Mouse (Mus musculus): ENCODE data around the gene Rln3. TPM values are rescaled to one million over a fixed set of nuclear protein-coding genes. Genes with fewer than 3 reads are reported as not detected.

The Rln3 gene
- total RNA-seq, 4 experiments from 2014 or later, result not detected

DNA sequence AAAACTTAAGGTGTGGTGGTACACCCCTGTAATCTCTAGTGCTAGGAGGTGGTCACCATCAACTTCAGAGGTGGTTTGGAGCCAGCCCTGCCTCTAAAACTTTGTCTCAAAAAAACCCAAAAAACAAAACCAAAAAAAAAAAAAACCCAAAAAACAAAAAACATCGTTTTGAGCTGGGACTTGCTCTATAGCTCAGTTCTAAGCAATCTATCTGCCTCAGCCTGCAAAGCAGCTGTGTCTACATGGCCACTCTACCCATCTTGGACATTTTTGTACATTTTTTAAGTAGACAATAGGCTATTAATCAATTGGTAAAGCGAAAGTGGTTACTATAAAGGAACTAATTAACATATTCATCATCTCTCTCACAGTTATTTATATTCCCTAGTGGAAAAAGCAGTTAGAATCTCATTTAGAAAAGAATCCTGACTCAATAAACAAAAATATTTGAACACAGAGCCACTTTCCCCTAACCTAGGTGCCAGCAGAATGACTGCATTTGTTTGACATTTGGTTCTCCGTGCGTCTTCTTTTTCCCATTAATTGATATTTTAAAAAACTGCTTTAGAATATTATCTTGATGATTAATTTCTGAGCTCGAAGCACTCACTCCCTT lies 20.8 kb upstream of the Rln3 start:
- DNase-seq (ENCODE audit: low spot score in 2 of 2), result no peak

- DNase-seq (ENCODE audit: low spot score in 2 of 2), result no peak
Measured at GRCm38 (mm10) chr8:84065037-84065436, 20.2 kb upstream of the Rln3 start, which contains the start of gene Gm10643. Gm10643 (minus strand) TSS chr8:84065137.

- no peak for DNase-seq (ENCODE audit: low spot score in 2 of 2)
Measured at GRCm38 (mm10) chr8:84063861-84064610, 19.2 kb upstream of the Rln3 start.

DNA sequence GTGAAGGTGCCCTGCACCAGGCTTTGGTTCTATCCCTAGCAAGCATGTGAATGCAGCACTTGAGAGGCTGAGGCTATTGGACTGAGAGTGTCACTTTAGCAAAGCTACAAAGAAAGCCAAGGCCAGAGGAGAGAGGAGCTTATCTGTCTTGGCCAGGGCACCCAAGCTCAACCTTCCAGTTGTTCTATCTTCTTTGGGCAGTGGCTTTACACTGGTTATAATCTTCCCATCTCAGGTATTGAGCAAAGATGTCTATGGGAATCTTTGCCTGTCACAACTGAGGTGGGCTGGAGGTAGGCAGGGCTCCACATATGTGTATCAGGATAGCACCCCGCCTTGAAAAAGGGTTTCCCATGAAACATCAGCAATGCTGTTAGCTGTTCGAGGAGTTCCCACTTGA lies 15.4 kb upstream of the Rln3 start:
- no peak for DNase-seq (ENCODE audit: low spot score in 2 of 2)

- DNase-seq (ENCODE audit: low spot score in 2 of 2), result no peak
Measured at GRCm38 (mm10) chr8:84059226-84059625, 14.4 kb upstream of the Rln3 start.

DNA sequence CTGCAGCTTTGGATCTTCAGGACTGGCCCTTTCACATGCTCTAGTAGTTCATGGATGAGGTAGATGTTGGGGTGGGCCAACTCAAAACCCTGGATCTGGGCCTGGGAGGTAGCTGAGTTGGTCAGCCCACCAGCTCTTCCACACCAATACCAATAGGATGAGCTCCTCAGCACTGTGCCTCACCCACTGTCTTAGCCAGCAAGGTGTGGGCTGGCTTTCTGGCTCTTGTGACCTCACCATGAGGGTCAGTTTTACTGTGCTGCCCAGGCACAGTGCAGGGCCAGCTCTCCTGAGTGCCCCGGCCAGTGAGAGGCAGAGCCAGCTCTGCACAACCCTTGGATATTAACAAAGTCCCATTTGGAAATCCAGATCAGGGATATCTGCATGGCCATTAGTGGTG lies 13.0 kb upstream of the Rln3 start:
- DNase-seq (ENCODE audit: low spot score in 2 of 2), result no peak

GRCm38 (mm10) chr8:84053229-84053628 lies 8.4 kb upstream of the Rln3 start:
- no peak for DNase-seq (ENCODE audit: low spot score in 2 of 2)

- DNase-seq (ENCODE audit: low spot score in 2 of 2), result no peak
Measured at GRCm38 (mm10) chr8:84052746-84053145, 7.9 kb upstream of the Rln3 start.

GRCm38 (mm10) chr8:84048171-84048570 lies 3.4 kb upstream of the Rln3 start:
- no peak for DNase-seq (ENCODE audit: low spot score in 2 of 2)

GRCm38 (mm10) chr8:84046505-84046904 lies 1.7 kb upstream of the Rln3 start:
- DNase-seq (ENCODE audit: low spot score in 2 of 2), result no peak

DNA sequence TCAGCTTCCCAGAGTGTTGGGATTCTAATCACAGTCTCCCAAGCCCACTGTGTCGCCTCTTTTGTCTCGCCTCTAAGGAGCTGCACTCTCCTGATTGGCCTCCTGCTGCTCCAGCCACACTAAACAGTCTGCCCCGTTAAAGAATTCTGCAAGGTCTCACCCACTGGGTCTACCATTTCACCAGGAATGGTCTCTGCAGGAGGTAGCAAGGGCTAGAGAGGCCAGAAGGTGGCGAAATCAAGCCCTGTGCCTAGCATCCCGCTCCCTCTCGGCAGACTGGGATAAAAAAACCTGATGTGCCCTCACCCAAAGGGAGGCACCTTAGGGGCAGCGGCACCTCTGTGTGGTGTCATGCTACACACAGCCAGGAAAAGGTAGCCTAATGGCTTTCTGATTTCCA lies 697 bp downstream of the Rln3 start:
- DNase-seq (ENCODE audit: low spot score in 2 of 2), result no peak

- no peak for DNase-seq (ENCODE audit: low spot score in 2 of 2)
Measured at GRCm38 (mm10) chr8:84042948-84043342, 1.9 kb downstream of the Rln3 start.

- DNase-seq (ENCODE audit: low spot score in 2 of 2), result no peak
Measured at GRCm38 (mm10) chr8:84042066-84042947, 2.5 kb downstream of the Rln3 start, which contains the start of gene Il27ra. Il27ra (minus strand) TSS chr8:84042589.

- DNase-seq (ENCODE audit: low spot score in 2 of 2), result peak in 1 of 2 experiments; percentile 53
Measured at GRCm38 (mm10) chr8:84039050-84039449, 5.8 kb downstream of the Rln3 start.

DNA sequence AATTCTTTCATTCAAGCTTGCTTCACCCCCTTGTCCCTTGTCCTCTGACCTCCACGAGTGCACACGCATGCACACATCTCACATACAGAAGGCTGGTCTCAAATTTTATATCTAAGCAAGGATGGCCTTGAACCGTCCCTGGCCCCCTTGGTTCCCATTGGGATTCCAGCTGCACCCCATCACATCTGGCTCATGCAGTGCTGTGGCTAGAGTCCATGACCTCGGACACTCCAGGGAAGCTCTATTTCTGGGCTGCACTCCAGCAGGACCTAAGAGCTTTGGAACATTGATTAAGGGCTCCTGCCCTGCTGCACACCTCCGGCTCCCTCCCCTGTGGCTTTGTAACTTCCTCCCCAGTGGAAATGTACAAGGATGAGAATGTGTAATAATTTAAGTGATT lies 6.8 kb downstream of the Rln3 start:
- DNase-seq (ENCODE audit: low spot score in 2 of 2), result no peak

- DNase-seq (ENCODE audit: low spot score in 2 of 2), result no peak
Measured at GRCm38 (mm10) chr8:84032777-84033176, 12.0 kb downstream of the Rln3 start.

DNA sequence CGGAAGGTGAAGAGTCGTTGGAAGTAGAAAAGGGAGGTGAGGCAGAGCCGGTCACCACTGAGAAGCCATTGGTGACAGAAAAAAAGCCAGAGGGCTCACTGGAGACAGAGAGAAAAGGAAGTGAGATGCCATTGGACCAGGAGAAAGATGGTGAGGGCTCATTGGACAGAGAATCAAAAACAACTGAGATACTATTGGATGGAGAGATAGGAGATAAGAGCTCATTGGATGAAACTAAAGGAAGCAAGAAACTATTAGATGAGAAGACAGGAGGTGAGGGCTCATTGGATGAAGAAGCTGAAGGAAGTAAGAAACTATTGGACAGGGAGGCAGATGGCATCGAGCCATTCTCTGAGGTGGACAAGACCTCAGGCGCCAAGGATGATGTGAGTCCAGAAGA lies 15.5 kb downstream of the Rln3 start:
- DNase-seq (ENCODE audit: low spot score in 2 of 2), result no peak

GRCm38 (mm10) chr8:84027449-84027848 lies 17.4 kb downstream of the Rln3 start:
- DNase-seq (ENCODE audit: low spot score in 2 of 2), result no peak

GRCm38 (mm10) chr8:84025863-84026262 lies 18.9 kb downstream of the Rln3 start:
- no peak for DNase-seq (ENCODE audit: low spot score in 2 of 2)

DNA sequence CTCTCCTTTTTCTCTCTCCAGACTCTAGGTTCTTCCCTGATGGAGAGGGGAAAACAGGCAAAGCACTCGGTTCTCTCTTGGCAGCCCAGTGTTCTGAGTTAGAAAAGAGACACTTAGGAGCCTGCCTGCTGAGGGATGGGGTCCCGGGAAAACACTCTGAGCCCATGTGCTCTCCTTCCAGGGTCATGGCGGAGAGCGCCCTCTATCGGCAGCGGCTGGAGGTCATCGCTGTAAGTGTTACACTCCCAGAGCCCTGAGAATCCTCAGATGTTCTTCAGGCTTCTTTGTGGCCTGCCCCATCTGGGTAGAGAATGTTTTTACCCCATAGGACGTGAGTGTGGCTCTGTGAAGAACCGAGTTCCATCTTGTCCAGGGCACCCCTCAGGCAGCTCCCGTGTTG lies 20.6 kb downstream of the Rln3 start:
- no peak for DNase-seq (ENCODE audit: low spot score in 2 of 2)

DNA sequence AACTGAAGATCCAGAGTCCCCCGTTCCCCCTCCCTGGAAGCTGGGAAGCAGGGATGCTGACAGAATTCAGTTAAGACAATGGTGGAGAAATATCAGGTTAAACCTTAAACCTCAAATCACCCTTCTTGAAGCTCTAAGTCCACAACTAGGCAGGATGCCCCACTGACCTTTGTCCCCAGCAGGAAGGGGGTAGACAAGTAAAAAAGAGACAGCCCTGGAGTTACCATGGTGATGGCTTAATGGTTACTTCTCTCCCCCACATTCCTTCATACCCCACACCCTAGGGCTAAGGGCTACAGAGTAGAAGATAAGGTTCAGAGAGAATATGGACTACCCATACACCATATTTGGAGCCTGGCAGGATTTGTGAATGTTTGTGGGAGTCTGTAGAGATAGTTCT lies 21.2 kb downstream of the Rln3 start:
- no peak for DNase-seq (ENCODE audit: low spot score in 2 of 2)

DNA sequence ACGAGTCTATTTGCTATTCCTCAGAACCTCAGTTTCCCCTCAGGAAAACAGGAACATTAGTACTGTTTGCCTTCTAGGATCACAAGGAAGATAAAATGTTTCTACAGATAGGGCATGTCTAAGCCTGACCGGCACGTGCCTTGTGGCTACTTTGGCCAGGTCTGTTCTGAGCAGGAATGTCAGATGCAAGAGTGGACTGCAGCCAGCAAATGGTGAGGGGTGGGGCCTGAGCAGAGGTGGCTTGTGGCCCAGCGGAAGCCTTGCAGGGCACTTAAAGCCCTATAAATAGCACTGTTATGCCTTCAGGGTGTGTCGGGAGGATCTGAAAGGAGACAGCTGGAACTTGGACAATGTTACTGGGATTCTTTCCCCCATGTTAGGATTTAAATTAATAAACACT lies 21.7 kb downstream of the Rln3 start:
- no peak for DNase-seq (ENCODE audit: low spot score in 2 of 2)
